Mouse (Mus musculus): ENCODE results near the gene Ankfy1.

DNA sequence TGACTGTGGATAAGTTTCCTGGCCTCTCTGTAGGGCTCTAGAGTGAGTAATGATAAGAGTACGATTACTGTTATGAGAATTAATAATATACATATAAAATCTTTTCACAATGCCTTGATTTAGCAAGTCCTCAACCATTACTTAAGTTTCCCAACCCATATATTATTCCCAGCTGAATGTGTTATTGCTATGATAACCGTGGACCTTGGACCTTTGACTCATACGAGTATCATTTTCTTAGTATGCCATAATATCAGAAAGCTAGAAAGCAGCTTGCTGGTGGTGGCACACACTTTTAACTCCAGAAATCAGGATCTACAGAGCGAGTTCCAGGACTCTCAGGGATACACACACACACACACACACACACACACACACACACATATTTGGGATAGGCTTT lies 118.2 kb downstream of the Ankfy1 start:
- TF ChIP-seq CTCF (IDR thresholded peaks at IDR 0.05; ENCODE audit: low read depth), result no peak
- TF ChIP-seq EP300 (IDR thresholded peaks at IDR 0.05; ENCODE audit: low read depth), result no peak
